ENCODE assay signal across 8 mouse cellular contexts in genomic region chr12:100421538-100421937, GRCm38 (mm10).
DNase-seq lines count a peak whose midpoint lies in the region; ATAC-seq and TF ChIP-seq lines count a peak whose summit lies in the region.

No protein-coding gene starts in this region.

- ATAC-seq in forebrain, embryonic 12.5 days (ENCODE audit: low FRiP score), result peak; percentile 44; the same call in 1 of the 2 replicates
- peak; percentile 48; the same call in 1 of the 2 replicates for ATAC-seq in kidney, embryonic 15.5 days (replicated peaks; ENCODE audit: low FRiP score)
- ATAC-seq in megakaryocyte-erythroid progenitor cell, adult 5-6 weeks (replicated peaks; ENCODE audit: low FRiP score, low TSS enrichment, poor library complexity, severe bottlenecking), result peak; percentile 52; the same call in 1 of the 2 replicates

- H3K27me3 ChIP-seq in heart, embryonic 10.5 days (ENCODE audit: insufficient read depth, poor library complexity, severe bottlenecking), result no peaks in the 10 kb centered on the region
- H3K27me3 ChIP-seq in forebrain, embryonic 12.5 days, result no peaks in the 10 kb centered on the region
- H3K27me3 ChIP-seq in kidney, embryonic 15.5 days, result no peaks in the 10 kb centered on the region

- H3K36me3 ChIP-seq in heart, embryonic 10.5 days, result no peaks in the 10 kb centered on the region
- H3K36me3 ChIP-seq in forebrain, embryonic 12.5 days (replicated peaks), result no peaks in the 10 kb centered on the region
- no peaks in the 10 kb centered on the region; the same call in 1 of the 2 replicates for H3K36me3 ChIP-seq in kidney, embryonic 15.5 days

- H3K4me1 ChIP-seq in heart, embryonic 10.5 days, result peaks cover 27% of the 10 kb centered on the region; the same call in 1 of the 2 replicates
- H3K4me1 ChIP-seq in forebrain, embryonic 12.5 days, result peaks cover 4% of the 10 kb centered on the region; the same call in 1 of the 2 replicates
- peaks cover 15% of the 10 kb centered on the region; the same call in 1 of the 2 replicates for H3K4me1 ChIP-seq in kidney, embryonic 15.5 days

- 65% methylated on average over 6 of the region's 6 CpGs for WGBS in heart, embryonic 10.5 days
- 68% methylated on average over 6 of the region's 6 CpGs for WGBS in forebrain, embryonic 12.5 days
- 46% methylated on average over 6 of the region's 6 CpGs for WGBS in kidney, embryonic 15.5 days

- H3K4me2 ChIP-seq in forebrain, embryonic 12.5 days, result no peak overlapping the region
- no peak overlapping the region for H3K4me2 ChIP-seq in kidney, embryonic 15.5 days

- no peak overlapping the region for H3K4me3 ChIP-seq in heart, embryonic 10.5 days
- no peak overlapping the region for H3K4me3 ChIP-seq in forebrain, embryonic 12.5 days (replicated peaks)
- H3K4me3 ChIP-seq in kidney, embryonic 15.5 days (replicated peaks), result no peak overlapping the region

- TF ChIP-seq CTCF in brain, embryonic 14.5 days (IDR thresholded peaks at IDR 0.05; ENCODE audit: borderline replicate concordance, extremely low read depth, insufficient read depth, insufficient read length), result peak; percentile 71; the same call in 1 of the 2 replicates

- no peak for TF ChIP-seq POLR2A in brain, embryonic 14.5 days (IDR thresholded peaks at IDR 0.05; ENCODE audit: borderline replicate concordance, extremely low read depth, insufficient read depth, insufficient read length, poor library complexity, severe bottlenecking)

- no peak overlapping the region for H3K27ac ChIP-seq in heart, embryonic 10.5 days
- H3K27ac ChIP-seq in forebrain, embryonic 12.5 days, result no peak overlapping the region
- H3K27ac ChIP-seq in kidney, embryonic 15.5 days, result no peak overlapping the region

- no peaks in the 10 kb centered on the region for H3K9me3 ChIP-seq in heart, embryonic 10.5 days
- no peaks in the 10 kb centered on the region for H3K9me3 ChIP-seq in forebrain, embryonic 12.5 days
- no peaks in the 10 kb centered on the region for H3K9me3 ChIP-seq in kidney, embryonic 15.5 days (replicated peaks)

- peak; percentile 63 to 69 for DNase-seq in heart, adult 18-20 months
- no peak for DNase-seq in heart, embryonic 10.5 days (ENCODE audit: low spot score)
- DNase-seq in A20 (ENCODE audit: low read depth, low spot score), result peak; percentile 63
- DNase-seq in brain, embryonic 14.5 days (ENCODE audit: low read depth), result peak; percentile 87
- DNase-seq in telencephalon, adult 2 months (ENCODE audit: low read depth, low spot score), result peak; percentile 71

- no peak overlapping the region for H3K9ac ChIP-seq in forebrain, embryonic 12.5 days
- H3K9ac ChIP-seq in kidney, embryonic 15.5 days, result no peak overlapping the region
